Mouse (Mus musculus) hindbrain, postnatal 0 days (tissue): ENCODE data around the gene Atp1b2. TPM values are rescaled to one million over a fixed set of nuclear protein-coding genes. Genes with fewer than 3 reads are reported as not detected.

Experiments used
- ATAC-seq: fragments of 200-750 bp; cut with Nextera tagmentation; 2 replicates; pipeline ENCODE4 v1.8.0; 2017; ENCODE audit warnings: mild to moderate bottlenecking, moderate TSS enrichment, moderate library complexity
- DNase-seq: peaks from one replicate; pipeline ENCODE4 v3.0.0-alpha.2; 2015; ENCODE audit warnings: low spot score
- H3K27ac ChIP-seq: fragments of 300-500 bp; sonication (generic); 2 replicates; pipeline ENCODE4 v1.5.1; 2014; ENCODE audit warnings: mild to moderate bottlenecking
- H3K27me3 ChIP-seq: fragments of 300-500 bp; sonication (generic); 2 replicates; pipeline ENCODE4 v1.6.1; 2014; ENCODE audit warnings: low read length, mixed read lengths; ENCODE audit not compliant: insufficient read depth
- H3K36me3 ChIP-seq: fragments of 300-500 bp; sonication (generic); 2 replicates; pipeline ENCODE4 v1.6.1; 2014; ENCODE audit warnings: low read length, mixed read lengths; ENCODE audit not compliant: insufficient read depth
- H3K4me1 ChIP-seq: fragments of 300-500 bp; sonication (generic); 2 replicates; pipeline ENCODE4 v1.6.1; 2014; ENCODE audit warnings: antibody characterized with exemption, low read length, mixed read lengths; ENCODE audit not compliant: insufficient read depth
- H3K4me2 ChIP-seq: fragments of 300-500 bp; sonication (generic); 2 replicates; pipeline ENCODE4 v1.6.1; 2014; ENCODE audit warnings: low read depth, mild to moderate bottlenecking, low read length, moderate library complexity, mixed read lengths
- H3K4me3 ChIP-seq: fragments of 300-500 bp; sonication (generic); 2 replicates; pipeline ENCODE4 v1.5.1; 2014; ENCODE audit warnings: low read length
- H3K9ac ChIP-seq: fragments of 300-500 bp; sonication (generic); replicated peaks from 2 replicates; pipeline ENCODE4 v1.6.1; 2014; ENCODE audit warnings: mild to moderate bottlenecking, low read length, moderate library complexity, mixed read lengths
- H3K9me3 ChIP-seq: fragments of 300-500 bp; sonication (generic); 2 replicates; pipeline ENCODE4 v1.6.1; 2016; ENCODE audit warnings: low read length, mixed read lengths
- CTCF ChIP-seq: IDR thresholded peaks from 2 replicates; pipeline ENCODE4 v1.5.1; 2016; ENCODE audit warnings: antibody characterized with exemption, control low read depth, low read depth
- WGBS: fragments of 180-500 bp; shearing (Covaris S2); extraction: QIAGEN DNeasy Blood & Tissue Kit; methylation state at CpG from one replicate; pipeline ENCODE4 v1.1.7; 2014; 5-methylcytosine and 5-hydroxymethylcytosine counted together
- polyA plus RNA-seq: library from polyadenylated mRNA; unstranded; fragments of >200 nt; fragmentation: Nextera tagmentation; extraction: Ambion mirVana; gene quantifications from 2 replicates; pipeline ENCODE4 v1.2.1, GENCODE M21; 2015
- total RNA-seq: library from RNA; depleted of rRNA; stranded (reverse); fragments of >200 nt; gene quantifications from 2 replicates; pipeline ENCODE4 v1.2.3, GENCODE M21; 2014

The Atp1b2 gene
- total and polyA plus RNA-seq, 2 experiments from 2014 or later, result 157 to 210 TPM

DNA sequence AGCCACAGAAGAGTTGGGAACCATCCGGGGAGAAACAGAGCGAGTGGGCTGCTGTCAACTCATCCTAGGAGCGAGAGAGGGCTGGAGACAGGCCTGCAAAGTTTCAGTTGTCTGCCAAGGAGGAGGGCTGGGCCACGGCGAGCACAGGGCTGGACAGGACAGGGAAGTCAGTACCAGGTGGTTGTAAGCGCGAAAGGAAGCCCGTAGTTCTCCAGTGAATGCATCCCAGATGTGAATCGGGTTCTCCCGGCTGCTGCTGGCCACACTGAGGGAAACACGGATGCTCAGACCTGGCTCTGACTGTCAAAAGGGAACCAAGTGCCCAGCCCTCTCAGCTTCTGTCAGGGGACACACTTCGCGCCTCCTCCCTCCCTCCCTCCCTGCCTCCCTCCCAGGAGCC, 42.4 kb downstream of the Atp1b2 start:
- H3K4me3 ChIP-seq, result no peak overlapping the region
- H3K9ac ChIP-seq, result no peak overlapping the region
- ATAC-seq (no peak), DNase-seq (no peak)
- H3K9me3 ChIP-seq, result no peaks in the 10 kb centered on the region
- WGBS, result 90% methylated on average over 13 of the region's 13 CpGs
- no peak overlapping the region for H3K27ac ChIP-seq
- TF ChIP-seq CTCF, result no peak
- peaks cover 25% of the 10 kb centered on the region for H3K4me1 ChIP-seq
- no peak overlapping the region for H3K4me2 ChIP-seq
- H3K36me3 ChIP-seq, result no peaks in the 10 kb centered on the region; the same call in 1 of the 2 replicates
- no peaks in the 10 kb centered on the region for H3K27me3 ChIP-seq

DNA sequence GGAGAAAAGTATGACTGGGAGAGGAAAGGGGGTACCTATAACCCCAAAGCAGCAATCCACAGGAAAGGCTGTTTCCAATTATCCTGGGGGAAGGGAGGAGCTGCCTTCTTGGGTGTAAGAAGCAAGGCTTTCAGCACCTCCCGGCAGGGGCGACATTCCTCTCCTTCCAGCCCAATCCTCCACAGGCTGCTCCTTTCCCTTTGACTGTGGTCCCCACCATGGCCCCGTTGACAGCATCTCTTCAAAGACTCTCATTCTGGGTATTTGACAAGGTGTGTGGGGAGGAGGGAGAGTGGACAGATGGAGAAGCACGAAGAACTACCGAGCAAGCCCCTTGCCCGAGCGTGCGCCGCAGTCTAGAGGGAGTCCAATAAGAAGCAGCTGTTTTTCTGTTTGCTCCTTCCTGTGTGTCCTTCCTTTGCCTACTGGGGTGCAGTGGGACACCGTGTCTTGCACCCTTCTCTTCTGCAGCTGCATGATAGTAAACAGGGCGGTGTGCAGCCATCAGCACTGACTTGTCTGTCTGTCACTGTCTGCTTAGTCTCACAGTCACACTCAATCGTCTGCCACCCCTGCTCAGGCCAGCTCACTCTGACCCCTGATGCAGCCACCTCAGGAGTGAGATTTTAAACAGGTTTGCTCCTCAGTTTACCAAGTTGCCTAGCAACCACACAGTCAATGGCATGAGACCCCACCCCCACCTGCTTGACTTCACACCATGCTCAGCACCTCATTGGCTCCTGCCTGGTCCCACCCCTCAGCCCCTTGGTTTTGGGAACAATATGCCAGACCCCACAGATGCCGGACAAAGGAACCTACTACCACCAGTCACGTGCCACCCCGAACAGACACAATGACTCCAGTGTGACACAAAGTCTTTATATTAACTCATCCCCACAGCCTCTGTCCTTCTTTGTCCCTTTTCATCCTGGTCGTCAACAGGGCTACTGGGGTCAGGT, 44.6 kb downstream of the Atp1b2 start:
- 19% methylated on average over 16 of the region's 16 CpGs for WGBS
- Histone ChIP-seq H3K4me1 (peaks cover 39% of the 10 kb centered on the region), H3K9ac (no peak overlapping the region), H3K27me3 (no peaks in the 10 kb centered on the region), H3K4me2 (peak overlapping the region; percentile 94), H3K9me3 (no peaks in the 10 kb centered on the region), H3K36me3 (no peaks in the 10 kb centered on the region), H3K27ac (peak overlapping the region; percentile 59), H3K4me3 (peak overlapping the region; percentile 64)
- TF ChIP-seq CTCF, result no peak
- peak; percentile 72 for DNase-seq
- ATAC-seq, result peak; percentile 75

DNA sequence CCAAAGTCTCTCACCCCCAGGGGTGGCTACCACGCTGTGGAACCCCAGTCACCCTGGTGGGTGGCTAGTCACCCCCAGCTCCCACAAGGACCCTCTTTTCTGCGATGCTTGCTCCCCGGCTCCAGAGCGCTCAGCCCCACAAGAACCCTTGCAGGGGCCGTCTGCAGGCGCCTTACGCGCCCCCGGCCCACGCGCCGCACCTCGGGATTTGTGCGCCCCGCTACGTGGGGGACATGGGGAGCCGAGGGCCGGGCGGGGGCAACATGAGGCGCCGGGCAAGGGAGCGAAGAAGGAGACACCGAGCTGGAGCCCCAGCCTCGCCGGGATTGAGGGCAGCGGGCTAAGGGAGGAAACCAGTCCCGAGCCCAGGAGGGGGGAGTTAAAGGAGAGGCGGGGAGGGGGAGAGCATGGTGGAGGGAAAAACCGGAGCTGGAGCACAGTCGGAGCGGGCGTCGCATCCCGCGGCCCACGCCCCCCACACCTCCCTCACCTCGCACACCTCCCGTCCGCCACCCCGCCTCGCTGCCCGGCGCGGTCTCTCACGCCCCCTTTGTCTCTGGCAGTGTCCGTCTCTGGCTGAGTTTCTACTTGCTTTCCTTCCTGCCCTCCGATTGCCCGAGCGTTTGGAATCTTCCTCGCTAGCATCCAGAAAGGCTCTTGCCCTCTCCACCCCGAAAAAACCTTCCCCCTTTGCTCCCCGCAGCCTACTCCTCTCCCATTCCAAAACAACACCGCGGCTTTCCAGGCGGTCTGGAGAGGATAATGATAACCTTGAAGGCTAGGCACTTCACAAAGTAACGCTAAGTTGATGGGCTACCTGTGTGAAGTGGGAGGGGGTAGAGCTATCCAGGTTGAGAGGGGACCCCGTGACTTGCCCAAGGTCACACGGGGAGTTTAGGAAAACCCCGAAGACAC, 45.6 kb downstream of the Atp1b2 start, which contains the start of gene Efnb3:
Gene Efnb3, minus strand, starts transcription at position 355 of the 915 bp plus-strand sequence.
- H3K9ac ChIP-seq, result peak within 1 kb of the TSS; percentile 72
- ATAC-seq (peak; percentile 68), DNase-seq (peak; percentile 83)
- H3K27ac ChIP-seq, result peak within 1 kb of the TSS; percentile 59
- no peaks in the 10 kb centered on the region for H3K36me3 ChIP-seq
- H3K4me3 ChIP-seq, result peak within 1 kb of the TSS; percentile 64
- H3K9me3 ChIP-seq, result no peaks in the 10 kb centered on the region
- no peak for TF ChIP-seq CTCF
- WGBS, result under 1% methylated on average over 55 of the region's 59 CpGs
- H3K27me3 ChIP-seq, result no peaks in the 10 kb centered on the region
- H3K4me1 ChIP-seq, result peaks cover 42% of the 10 kb centered on the region
- H3K4me2 ChIP-seq, result peak within 1 kb of the TSS; percentile 94

DNA sequence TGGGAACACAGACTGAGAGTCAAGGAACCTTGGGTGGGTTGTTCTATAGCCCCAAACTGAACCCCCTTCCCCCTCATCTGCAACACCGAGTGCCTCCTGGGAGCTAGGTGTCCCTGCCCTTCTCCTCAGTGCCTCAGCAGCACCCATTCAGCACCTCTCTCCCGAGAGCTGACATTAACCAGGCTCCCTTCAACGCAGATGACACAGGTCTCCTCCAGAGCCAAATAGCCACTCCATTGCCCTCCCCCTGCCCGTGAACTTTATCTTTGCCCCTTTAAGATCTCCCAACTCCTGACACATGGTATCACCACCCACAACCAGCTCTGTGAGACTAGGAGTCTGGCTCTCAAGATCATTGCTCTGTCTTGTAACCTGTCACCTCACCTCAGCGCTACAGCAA, 46.6 kb downstream of the Atp1b2 start:
- ATAC-seq, result no peak
- no peaks in the 10 kb centered on the region for H3K36me3 ChIP-seq
- H3K4me2 ChIP-seq, result peak overlapping the region; percentile 94
- H3K4me3 ChIP-seq, result peak overlapping the region; percentile 64
- no peaks in the 10 kb centered on the region for H3K27me3 ChIP-seq
- H3K9ac ChIP-seq, result peak overlapping the region; percentile 72
- TF ChIP-seq CTCF, result no peak
- DNase-seq, result no peak
- 6% methylated on average over 5 of the region's 5 CpGs for WGBS
- peaks cover 42% of the 10 kb centered on the region for H3K4me1 ChIP-seq
- H3K9me3 ChIP-seq, result no peaks in the 10 kb centered on the region
- H3K27ac ChIP-seq, result peak overlapping the region; percentile 59; the same call in 1 of the 2 replicates

DNA sequence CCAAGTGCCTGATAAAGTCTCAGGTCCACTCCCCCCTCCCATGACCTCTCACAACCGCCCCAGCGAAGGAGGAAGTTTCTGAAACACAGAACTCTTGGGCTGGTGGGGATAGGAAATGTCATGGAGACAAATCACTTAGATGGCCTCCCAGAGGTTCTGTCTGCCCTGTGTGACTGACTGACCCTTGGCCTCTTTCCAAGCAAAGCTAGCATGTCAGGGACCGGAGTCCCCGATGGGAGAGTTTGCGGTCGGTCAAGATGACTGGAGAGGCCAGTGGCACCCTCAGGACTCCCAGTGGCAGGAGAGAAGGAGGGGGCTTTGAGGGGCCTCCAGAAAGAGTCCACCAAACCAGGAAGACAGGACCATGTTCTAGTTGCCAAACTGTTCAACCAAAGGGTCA, 47.0 kb downstream of the Atp1b2 start:
- ATAC-seq, result no peak
- H3K27me3 ChIP-seq, result no peaks in the 10 kb centered on the region
- peak overlapping the region; percentile 94 for H3K4me2 ChIP-seq
- TF ChIP-seq CTCF, result no peak
- 17% methylated on average over 6 of the region's 6 CpGs for WGBS
- no peaks in the 10 kb centered on the region for H3K9me3 ChIP-seq
- H3K36me3 ChIP-seq, result no peaks in the 10 kb centered on the region
- peaks cover 43% of the 10 kb centered on the region for H3K4me1 ChIP-seq
- peak overlapping the region; percentile 72; the same call in 1 of the 2 replicates for H3K9ac ChIP-seq
- peak overlapping the region; percentile 64 for H3K4me3 ChIP-seq
- DNase-seq, result no peak
- H3K27ac ChIP-seq, result no peak overlapping the region

DNA sequence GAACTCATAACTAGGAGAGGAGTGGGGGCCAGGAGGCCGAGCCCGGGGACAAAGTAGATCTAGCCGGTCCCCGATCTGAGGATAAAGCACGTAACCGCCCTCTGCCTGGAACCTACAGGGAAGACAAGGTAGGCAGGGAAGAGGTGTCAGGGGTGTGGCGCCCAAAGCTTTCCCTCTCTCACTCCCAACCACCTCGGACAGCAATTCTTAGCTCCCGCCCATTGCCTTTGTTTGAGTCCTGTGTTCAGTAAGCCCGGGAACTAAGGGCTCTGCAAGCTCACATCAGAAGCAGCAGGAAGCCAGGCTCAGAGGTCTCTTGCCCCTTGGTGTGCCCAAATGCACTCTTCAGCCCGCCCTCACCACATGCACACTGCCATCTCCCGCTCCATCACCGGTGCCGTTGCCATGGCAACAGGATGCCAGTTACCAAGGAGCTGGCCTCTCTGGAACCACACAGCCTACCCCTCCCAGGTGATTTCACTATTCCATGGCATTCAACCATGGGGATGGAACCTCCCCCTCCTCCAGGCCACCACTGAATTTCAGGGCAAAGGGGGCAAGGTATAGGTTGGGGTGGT, 48.3 kb downstream of the Atp1b2 start:
- no peaks in the 10 kb centered on the region for H3K36me3 ChIP-seq
- 5% methylated on average over 13 of the region's 14 CpGs for WGBS
- ATAC-seq (no peak), DNase-seq (peak; percentile 83)
- H3K4me1 ChIP-seq, result peaks cover 56% of the 10 kb centered on the region
- no peaks in the 10 kb centered on the region for H3K9me3 ChIP-seq
- H3K27ac ChIP-seq, result peak overlapping the region; percentile 12; the same call in 1 of the 2 replicates
- H3K4me2 ChIP-seq, result peak overlapping the region; percentile 94
- peak overlapping the region; percentile 34; the same call in 1 of the 2 replicates for H3K9ac ChIP-seq
- TF ChIP-seq CTCF, result no peak
- H3K4me3 ChIP-seq, result peak overlapping the region; percentile 64
- no peaks in the 10 kb centered on the region for H3K27me3 ChIP-seq
